Mouse (Mus musculus): Measurements from ENCODE around the gene Nphs1. TPM values are rescaled to one million over a fixed set of nuclear protein-coding genes. Genes with fewer than 3 reads are reported as not detected.

Nphs1 gene
- polyA plus RNA-seq, 1 experiment, result not detected

DNA sequence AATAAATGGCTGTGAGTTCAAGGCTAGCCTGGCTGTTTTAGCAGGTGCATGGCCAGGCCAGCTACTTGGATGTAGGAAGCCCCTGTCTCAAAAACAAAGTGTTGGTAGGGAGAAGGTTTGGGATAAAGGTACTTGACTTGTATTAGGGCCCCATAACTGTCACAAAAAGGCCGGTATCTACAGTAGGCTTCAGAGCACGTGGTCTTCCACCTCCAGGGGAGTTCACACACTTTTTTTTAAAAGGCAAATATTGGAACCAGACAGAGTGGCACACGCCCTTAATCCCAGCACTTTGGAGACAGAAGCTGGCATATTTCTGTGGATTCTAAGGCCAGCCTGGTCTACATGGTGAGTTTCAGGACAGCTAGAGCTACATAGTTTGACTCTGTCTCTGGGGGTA is 37.4 kb upstream of the Nphs1 start:
- Histone ChIP-seq H3K27ac (ENCODE audit: insufficient read depth, low read depth, low read length) (no peak overlapping the region), H3K4me1 (ENCODE audit: control insufficient read depth, insufficient read depth, low read length) (peaks cover 11% of the 10 kb centered on the region), H3K4me3 (ENCODE audit: insufficient read depth, low read depth, low read length) (no peak overlapping the region)
- no peak for TF ChIP-seq POLR2A (IDR thresholded peaks at IDR 0.05; ENCODE audit: insufficient read depth, low read depth, low read length)
- no peak for TF ChIP-seq CTCF (IDR thresholded peaks at IDR 0.05; ENCODE audit: insufficient read depth, low read depth, low read length)
- whole genome bisulfite sequencing, result 86% methylated on average over 3 of the region's 3 CpGs

DNA sequence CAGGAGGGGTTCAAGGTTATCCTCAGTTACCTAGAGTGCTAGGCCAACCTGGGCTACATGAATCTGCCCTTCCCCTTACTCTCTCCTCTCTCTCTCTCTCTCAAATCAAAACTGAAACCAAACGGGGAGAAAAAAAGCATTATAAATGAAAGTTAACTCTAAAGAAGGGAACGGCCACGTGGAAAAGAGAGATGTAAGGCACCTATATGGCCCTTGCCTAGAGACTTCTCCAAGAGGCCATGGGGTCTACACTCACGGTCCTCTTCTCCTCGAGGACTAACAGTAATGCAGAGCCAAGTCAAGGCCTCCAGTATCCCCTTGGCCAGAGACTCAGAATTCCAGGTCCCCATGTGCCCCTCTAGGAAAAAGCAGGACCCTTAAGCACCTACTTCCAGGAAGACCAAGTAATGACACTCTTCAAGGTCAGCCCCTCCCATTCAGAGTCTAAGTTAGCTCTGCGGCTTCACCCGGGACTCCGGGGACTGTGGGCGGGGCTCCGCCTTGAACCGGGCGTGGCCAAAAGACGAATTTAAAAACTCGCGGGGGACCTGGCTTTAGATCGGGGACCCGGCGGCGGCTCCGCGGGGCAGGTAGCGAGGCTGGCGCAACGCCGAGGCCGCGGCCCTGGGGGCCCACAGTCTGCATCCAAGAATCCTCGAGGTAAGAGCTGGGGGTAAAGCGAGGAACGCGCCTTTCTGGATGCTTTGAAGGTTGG is 36.8 kb upstream of the Nphs1 start, which contains the start of gene Nfkbid:
Nfkbid (plus strand) TSS at position 558 of the 715 bp plus-strand sequence.
- no peak for TF ChIP-seq POLR2A (IDR thresholded peaks at IDR 0.05; ENCODE audit: insufficient read depth, low read depth, low read length)
- TF ChIP-seq CTCF (IDR thresholded peaks at IDR 0.05; ENCODE audit: insufficient read depth, low read depth, low read length), result no peak
- Histone ChIP-seq H3K4me3 (ENCODE audit: insufficient read depth, low read depth, low read length) (peak within 1 kb of the TSS; percentile 74), H3K27ac (ENCODE audit: insufficient read depth, low read depth, low read length) (peak within 1 kb of the TSS; percentile 83), H3K4me1 (ENCODE audit: control insufficient read depth, insufficient read depth, low read length) (peaks cover 11% of the 10 kb centered on the region)
- 9% methylated on average over 31 of the region's 31 CpGs for WGBS

DNA sequence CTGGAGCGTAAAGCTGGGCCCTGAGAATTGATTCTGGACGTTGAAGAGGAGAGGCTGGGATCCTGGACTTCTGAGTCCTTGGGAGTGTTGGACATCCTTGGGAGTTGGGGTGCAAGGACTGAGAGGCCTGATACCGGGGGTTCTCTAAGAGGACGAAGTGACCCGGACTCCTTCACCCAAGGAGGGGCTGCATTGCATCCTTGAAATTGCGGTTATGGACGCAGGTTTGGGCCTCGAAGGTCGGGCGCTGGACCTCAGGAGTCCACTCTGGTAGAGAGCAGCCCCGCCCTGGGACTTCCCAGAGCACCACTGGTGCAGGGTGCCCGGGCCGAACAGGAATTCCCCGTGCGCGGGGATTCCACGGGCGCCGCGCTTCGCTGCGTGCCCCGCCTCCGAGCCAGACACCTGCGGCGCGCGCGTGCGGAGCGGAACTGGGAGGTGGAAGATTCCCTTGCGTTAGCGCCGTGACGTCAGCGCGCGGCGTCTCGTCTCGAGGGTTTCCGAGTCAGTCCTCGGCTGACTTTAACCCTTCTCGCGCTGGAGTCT is 36.2 kb upstream of the Nphs1 start:
- Histone ChIP-seq H3K4me3 (ENCODE audit: insufficient read depth, low read depth, low read length) (peak overlapping the region; percentile 74), H3K27ac (ENCODE audit: insufficient read depth, low read depth, low read length) (peak overlapping the region; percentile 83), H3K4me1 (ENCODE audit: control insufficient read depth, insufficient read depth, low read length) (peaks cover 11% of the 10 kb centered on the region)
- TF ChIP-seq CTCF (IDR thresholded peaks at IDR 0.05; ENCODE audit: insufficient read depth, low read depth, low read length), result no peak
- 0 out of 2 replicates have a peak, but pooled peaks have one; percentile 23 for TF ChIP-seq POLR2A (IDR thresholded peaks at IDR 0.05; ENCODE audit: insufficient read depth, low read depth, low read length)
- WGBS, result under 1% methylated on average over 45 of the region's 45 CpGs

DNA sequence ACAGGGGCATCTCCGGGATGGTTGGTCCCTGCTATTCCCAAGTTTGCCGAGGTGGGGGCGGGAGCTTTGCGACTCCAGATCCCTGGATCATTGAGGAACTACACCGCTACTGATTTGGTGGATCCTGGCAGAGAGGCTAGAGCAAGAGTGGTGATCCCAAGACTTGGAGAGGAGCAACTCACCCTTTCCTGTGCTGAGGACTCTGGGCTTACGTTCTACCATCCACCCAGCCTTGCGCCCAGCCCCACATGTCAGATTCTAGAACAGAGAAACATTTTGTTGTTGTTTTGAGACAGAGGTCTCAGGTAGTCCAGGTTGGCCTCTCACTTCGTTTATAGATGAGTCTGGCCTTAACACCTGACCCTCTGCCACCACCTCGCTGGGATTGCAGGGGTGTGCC is 35.6 kb upstream of the Nphs1 start:
- Histone ChIP-seq H3K4me3 (ENCODE audit: insufficient read depth, low read depth, low read length) (peak overlapping the region; percentile 74), H3K27ac (ENCODE audit: insufficient read depth, low read depth, low read length) (peak overlapping the region; percentile 83), H3K4me1 (ENCODE audit: control insufficient read depth, insufficient read depth, low read length) (peaks cover 11% of the 10 kb centered on the region)
- WGBS, result 7% methylated on average over 9 of the region's 9 CpGs
- TF ChIP-seq CTCF (IDR thresholded peaks at IDR 0.05; ENCODE audit: insufficient read depth, low read depth, low read length) (no peak), POLR2A (IDR thresholded peaks at IDR 0.05; ENCODE audit: insufficient read depth, low read depth, low read length) (no peak)

DNA sequence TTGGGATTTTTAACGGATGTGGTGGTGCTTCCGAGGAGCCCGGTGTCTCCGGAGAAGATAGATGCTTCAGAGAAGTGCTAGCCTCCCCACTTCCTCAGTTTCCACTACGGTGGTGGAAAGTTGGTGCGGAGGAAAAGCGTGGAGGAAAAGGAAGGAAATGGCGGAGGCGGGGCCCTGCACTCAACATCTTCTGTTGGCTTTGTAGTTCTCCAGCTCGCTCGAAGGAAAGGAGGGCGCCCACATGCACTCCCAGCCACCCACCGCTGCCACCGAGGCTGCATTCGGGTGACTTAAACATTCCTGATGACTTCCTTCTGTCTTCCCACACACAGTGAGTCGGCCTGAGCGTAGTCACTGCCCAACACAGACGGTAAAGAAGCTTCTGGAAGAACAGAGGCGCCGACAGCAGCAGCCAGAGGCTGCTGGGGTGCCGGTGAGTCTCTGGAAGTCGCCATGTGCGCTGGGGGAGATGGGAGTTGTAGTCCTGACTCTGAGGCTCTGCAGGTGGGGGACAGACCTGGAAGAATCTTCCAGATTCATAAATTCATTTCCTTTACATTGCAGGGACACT is 35.0 kb upstream of the Nphs1 start:
- Histone ChIP-seq H3K4me1 (ENCODE audit: control insufficient read depth, insufficient read depth, low read length) (peaks cover 11% of the 10 kb centered on the region), H3K4me3 (ENCODE audit: insufficient read depth, low read depth, low read length) (peak overlapping the region; percentile 74), H3K27ac (ENCODE audit: insufficient read depth, low read depth, low read length) (peak overlapping the region; percentile 83)
- WGBS, result 21% methylated on average over 23 of the region's 23 CpGs
- TF ChIP-seq CTCF (IDR thresholded peaks at IDR 0.05; ENCODE audit: insufficient read depth, low read depth, low read length), result no peak
- no peak for TF ChIP-seq POLR2A (IDR thresholded peaks at IDR 0.05; ENCODE audit: insufficient read depth, low read depth, low read length)

DNA sequence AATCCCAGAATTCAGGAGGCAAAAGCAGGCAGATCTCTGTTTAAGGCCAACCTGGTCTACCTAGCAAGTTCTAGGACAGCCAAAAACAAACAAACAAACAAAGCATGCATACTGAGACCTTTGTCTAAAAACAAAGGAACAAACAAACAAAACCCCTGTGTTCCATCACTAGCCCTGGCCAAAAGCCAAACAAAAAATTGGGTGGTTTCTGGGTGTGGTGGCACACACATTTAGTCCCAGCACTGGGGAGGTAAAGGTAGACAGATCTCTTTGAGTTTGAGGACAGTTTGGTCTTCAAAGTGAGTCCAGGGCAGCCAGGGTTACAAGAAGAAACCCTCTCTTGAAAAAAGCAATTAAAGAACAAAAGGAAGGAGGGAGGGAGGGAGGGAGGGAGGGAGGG is 28.8 kb upstream of the Nphs1 start:
- H3K4me1 ChIP-seq (ENCODE audit: control insufficient read depth, insufficient read depth, low read length), result peaks cover 3% of the 10 kb centered on the region; the same call in 1 of the 2 replicates
- H3K27ac ChIP-seq (ENCODE audit: insufficient read depth, low read depth, low read length), result no peak overlapping the region
- TF ChIP-seq POLR2A (IDR thresholded peaks at IDR 0.05; ENCODE audit: insufficient read depth, low read depth, low read length) (no peak), CTCF (IDR thresholded peaks at IDR 0.05; ENCODE audit: insufficient read depth, low read depth, low read length) (no peak)
- H3K4me3 ChIP-seq (ENCODE audit: insufficient read depth, low read depth, low read length), result no peak overlapping the region

DNA sequence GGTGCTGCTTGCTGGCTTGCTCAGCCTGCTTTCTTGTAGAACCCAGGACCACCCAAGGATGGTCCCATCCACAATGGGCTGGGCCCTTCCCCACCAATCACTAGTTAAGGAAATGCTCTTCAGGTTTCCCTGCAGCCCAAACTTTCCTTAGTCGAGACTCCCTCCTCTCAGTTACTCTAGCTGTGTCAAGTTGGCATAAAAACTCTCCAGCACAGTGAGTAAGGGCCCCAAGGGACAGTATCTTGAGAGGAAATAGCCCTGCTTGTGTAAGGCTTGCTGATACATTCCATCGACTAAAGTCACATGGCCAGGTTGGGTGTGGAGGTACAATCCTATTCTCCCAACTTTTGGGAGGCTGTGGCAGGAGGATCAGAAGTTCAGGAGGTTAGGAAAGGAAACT is 27.9 kb upstream of the Nphs1 start:
- WGBS, result 67% methylated on average over 2 of the region's 2 CpGs
- TF ChIP-seq POLR2A (IDR thresholded peaks at IDR 0.05; ENCODE audit: insufficient read depth, low read depth, low read length) (no peak), CTCF (IDR thresholded peaks at IDR 0.05; ENCODE audit: insufficient read depth, low read depth, low read length) (no peak)
- no peak overlapping the region for H3K27ac ChIP-seq (ENCODE audit: insufficient read depth, low read depth, low read length)
- H3K4me1 ChIP-seq (ENCODE audit: control insufficient read depth, insufficient read depth, low read length), result peaks cover 3% of the 10 kb centered on the region; the same call in 1 of the 2 replicates
- H3K4me3 ChIP-seq (ENCODE audit: insufficient read depth, low read depth, low read length), result no peak overlapping the region

DNA sequence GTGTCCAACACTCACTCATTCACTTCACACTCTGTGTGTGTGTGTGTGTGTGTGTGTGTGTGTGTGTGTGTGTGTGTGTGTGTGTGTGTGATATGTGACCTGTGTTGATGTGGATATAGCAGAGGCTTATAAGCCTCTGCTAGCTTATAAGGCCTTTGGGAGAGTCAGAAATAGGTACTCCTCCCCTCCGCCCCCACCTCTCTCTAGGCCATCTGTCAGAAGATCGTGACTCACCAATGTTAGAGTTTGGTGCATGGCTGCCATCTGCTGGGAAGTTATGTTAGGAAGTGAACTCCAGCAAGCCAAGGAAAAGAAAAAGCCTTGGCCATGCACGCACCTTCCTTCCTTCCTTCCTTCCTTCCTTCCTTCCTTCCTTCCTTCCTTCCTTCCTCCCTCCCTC is 26.3 kb upstream of the Nphs1 start:
- H3K27ac ChIP-seq (ENCODE audit: insufficient read depth, low read depth, low read length), result peak overlapping the region; percentile 61
- no peak overlapping the region for H3K4me3 ChIP-seq (ENCODE audit: insufficient read depth, low read depth, low read length)
- TF ChIP-seq POLR2A (IDR thresholded peaks at IDR 0.05; ENCODE audit: insufficient read depth, low read depth, low read length) (no peak), CTCF (IDR thresholded peaks at IDR 0.05; ENCODE audit: insufficient read depth, low read depth, low read length) (no peak)
- H3K4me1 ChIP-seq (ENCODE audit: control insufficient read depth, insufficient read depth, low read length), result peaks cover 5% of the 10 kb centered on the region
- 0% methylated on average over 3 of the region's 3 CpGs for WGBS

DNA sequence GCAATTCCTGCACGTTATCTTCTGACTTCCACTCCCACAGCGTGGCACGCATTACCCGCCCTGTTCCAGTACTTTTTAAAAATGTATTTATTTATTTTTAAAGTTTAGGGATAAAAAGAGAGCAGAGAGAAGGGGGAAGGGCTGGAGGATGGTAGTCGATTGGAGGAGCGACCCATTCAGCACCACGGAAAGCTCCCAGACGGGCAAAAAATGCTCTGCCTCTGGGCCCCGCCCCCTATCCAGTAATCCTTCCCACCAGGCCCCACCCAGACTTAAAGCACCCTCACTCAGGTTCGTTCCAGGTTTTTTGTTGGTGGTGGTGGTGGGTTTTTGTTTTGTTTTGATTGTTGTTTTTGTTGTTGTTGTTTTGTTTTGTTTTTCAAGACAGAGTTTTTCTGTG is 23.9 kb upstream of the Nphs1 start:
- Histone ChIP-seq H3K4me1 (ENCODE audit: control insufficient read depth, insufficient read depth, low read length) (peaks cover 6% of the 10 kb centered on the region), H3K4me3 (ENCODE audit: insufficient read depth, low read depth, low read length) (no peak overlapping the region), H3K27ac (ENCODE audit: insufficient read depth, low read depth, low read length) (no peak overlapping the region)
- TF ChIP-seq CTCF (IDR thresholded peaks at IDR 0.05; ENCODE audit: insufficient read depth, low read depth, low read length) (no peak), POLR2A (IDR thresholded peaks at IDR 0.05; ENCODE audit: insufficient read depth, low read depth, low read length) (no peak)
- WGBS, result 10% methylated on average over 10 of the region's 10 CpGs

Measured in olfactory bulb, adult 2 months (tissue).